Mouse (Mus musculus): ENCODE measurements around the gene Traf4. TPM values are rescaled to one million over a fixed set of nuclear protein-coding genes. Genes with fewer than 3 reads are reported as not detected.

The Traf4 gene
- polyA plus RNA-seq, 1 experiment from 2014 or later: 73.9 TPM

DNA sequence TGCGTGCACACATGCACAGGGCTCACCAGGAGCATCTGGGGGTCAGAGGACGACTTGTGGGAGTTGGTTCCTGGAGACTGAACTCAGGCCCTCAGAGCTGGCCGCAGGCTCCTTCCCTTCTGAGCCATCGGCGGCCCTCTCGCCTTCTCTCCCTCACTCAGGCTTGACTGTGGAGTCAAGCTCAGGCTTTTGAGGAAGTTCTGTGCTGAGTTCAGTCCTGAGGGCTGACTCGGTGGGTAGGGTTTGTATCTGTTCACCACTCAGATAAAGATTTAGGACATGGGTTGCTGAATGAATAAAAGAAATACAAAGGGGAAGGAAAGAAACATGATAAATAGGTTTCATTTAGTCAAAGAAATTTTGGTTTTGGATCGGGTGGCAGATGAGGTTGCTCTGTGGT lies 45.5 kb downstream of the Traf4 start:
- Histone ChIP-seq H3K36me3 (ENCODE audit: control insufficient read depth, insufficient read depth, low read length) (no peaks in the 10 kb centered on the region), H3K27me3 (replicated peaks; ENCODE audit: control insufficient read depth, insufficient read depth, low read length) (no peaks in the 10 kb centered on the region), H3K9ac (ENCODE audit: low read depth, low read length) (no peak overlapping the region; the same call in 1 of the 2 replicates), H3K4me1 (ENCODE audit: control insufficient read depth, insufficient read depth, low read length) (peaks cover 22% of the 10 kb centered on the region), H3K4me3 (ENCODE audit: low read length) (no peak overlapping the region), H3K9me3 (ENCODE audit: control insufficient read depth, low read length) (no peaks in the 10 kb centered on the region), H3K27ac (ENCODE audit: low read length) (no peak overlapping the region), H3K4me2 (ENCODE audit: low read depth, low read length) (no peak overlapping the region)
- ATAC-seq: no peak
- 73% methylated on average over 8 of the region's 8 CpGs for WGBS

GRCm38 (mm10) chr11:78118467-78118866 lies 46.9 kb downstream of the Traf4 start:
- no peaks in the 10 kb centered on the region for H3K9me3 ChIP-seq (ENCODE audit: control insufficient read depth, low read length)
- H3K27ac ChIP-seq (ENCODE audit: low read length): no peak overlapping the region
- H3K9ac ChIP-seq (ENCODE audit: low read depth, low read length): no peak overlapping the region
- no peak overlapping the region for H3K4me3 ChIP-seq (ENCODE audit: low read length)
- no peaks in the 10 kb centered on the region for H3K27me3 ChIP-seq (replicated peaks; ENCODE audit: control insufficient read depth, insufficient read depth, low read length)
- no peak overlapping the region for H3K4me2 ChIP-seq (ENCODE audit: low read depth, low read length)
- no peak for ATAC-seq
- no peaks in the 10 kb centered on the region for H3K36me3 ChIP-seq (ENCODE audit: control insufficient read depth, insufficient read depth, low read length)
- H3K4me1 ChIP-seq (ENCODE audit: control insufficient read depth, insufficient read depth, low read length): peaks cover 24% of the 10 kb centered on the region

DNA sequence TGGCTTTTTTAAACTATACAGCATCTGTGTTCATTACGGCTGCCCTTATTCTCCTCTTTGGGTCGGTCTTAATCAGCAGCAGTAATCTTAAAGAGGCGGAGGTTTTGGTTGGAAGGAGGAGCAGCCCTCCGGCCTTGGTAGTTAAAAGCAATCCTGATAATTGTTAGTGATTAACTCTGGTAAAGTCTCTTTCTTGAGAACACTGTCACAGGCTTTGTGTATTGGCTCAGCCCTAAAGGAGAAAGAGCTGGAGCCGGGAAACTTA lies 49.3 kb downstream of the Traf4 start:
- Histone ChIP-seq H3K27ac (ENCODE audit: low read length) (no peak overlapping the region), H3K4me2 (ENCODE audit: low read depth, low read length) (peak overlapping the region; percentile 60), H3K4me1 (ENCODE audit: control insufficient read depth, insufficient read depth, low read length) (peaks cover 24% of the 10 kb centered on the region), H3K9me3 (ENCODE audit: control insufficient read depth, low read length) (no peaks in the 10 kb centered on the region), H3K27me3 (replicated peaks; ENCODE audit: control insufficient read depth, insufficient read depth, low read length) (no peaks in the 10 kb centered on the region), H3K4me3 (ENCODE audit: low read length) (peak overlapping the region; percentile 80), H3K36me3 (ENCODE audit: control insufficient read depth, insufficient read depth, low read length) (no peaks in the 10 kb centered on the region), H3K9ac (ENCODE audit: low read depth, low read length) (peak overlapping the region; percentile 77)
- ATAC-seq: no peak
- WGBS: 11% methylated on average over 5 of the region's 5 CpGs

DNA sequence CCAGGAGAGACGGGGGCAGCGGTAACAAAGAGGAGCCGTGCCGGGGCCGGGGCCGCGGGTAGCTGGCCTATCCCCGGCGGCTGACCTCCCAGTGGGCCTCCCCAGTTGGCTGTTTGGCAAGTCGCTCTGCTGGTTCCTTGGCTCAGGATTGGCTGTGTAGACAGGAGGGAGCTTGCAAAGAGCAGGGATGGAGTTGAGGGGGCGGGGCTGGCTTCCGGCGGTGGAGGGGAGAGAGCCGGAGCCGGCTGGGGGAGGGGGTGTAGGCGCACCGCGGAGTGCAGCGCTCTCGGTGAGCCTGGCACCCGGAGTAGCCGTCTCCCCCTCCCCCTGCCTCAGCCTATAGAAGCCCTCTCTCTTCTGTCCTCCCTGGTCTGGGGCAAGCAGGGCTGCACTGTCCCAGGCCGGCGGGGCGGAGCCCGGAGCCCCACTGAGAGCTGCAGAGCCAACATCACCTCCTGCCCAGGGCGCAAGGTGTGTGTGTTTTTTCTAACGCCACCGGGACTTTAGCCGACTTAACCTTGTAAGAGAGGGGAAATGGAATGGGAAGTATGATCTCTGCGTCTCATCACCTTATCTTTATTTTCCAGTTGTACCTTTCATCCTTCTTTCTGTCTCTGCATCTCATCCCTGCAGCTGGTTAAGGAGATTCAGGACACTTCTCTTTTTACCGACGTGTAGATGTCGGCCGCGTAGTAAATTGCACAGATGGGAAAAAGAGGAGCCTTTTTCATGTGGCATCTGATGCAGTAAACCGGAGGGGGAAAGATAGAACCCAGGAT lies 49.8 kb downstream of the Traf4 start:
- under 1% methylated on average over 31 of the region's 37 CpGs for WGBS
- peaks cover 24% of the 10 kb centered on the region for H3K4me1 ChIP-seq (ENCODE audit: control insufficient read depth, insufficient read depth, low read length)
- H3K9me3 ChIP-seq (ENCODE audit: control insufficient read depth, low read length): no peaks in the 10 kb centered on the region
- peak overlapping the region; percentile 60 for H3K4me2 ChIP-seq (ENCODE audit: low read depth, low read length)
- H3K27ac ChIP-seq (ENCODE audit: low read length): peak overlapping the region; percentile 83
- no peaks in the 10 kb centered on the region for H3K36me3 ChIP-seq (ENCODE audit: control insufficient read depth, insufficient read depth, low read length)
- H3K4me3 ChIP-seq (ENCODE audit: low read length): peak overlapping the region; percentile 80
- H3K9ac ChIP-seq (ENCODE audit: low read depth, low read length): peak overlapping the region; percentile 77
- H3K27me3 ChIP-seq (replicated peaks; ENCODE audit: control insufficient read depth, insufficient read depth, low read length): no peaks in the 10 kb centered on the region
- ATAC-seq: peak; percentile 100

GRCm38 (mm10) chr11:78114676-78115366 lies 50.6 kb downstream of the Traf4 start:
- peak overlapping the region; percentile 80 for H3K4me3 ChIP-seq (ENCODE audit: low read length)
- H3K4me2 ChIP-seq (ENCODE audit: low read depth, low read length): peak overlapping the region; percentile 60
- 7% methylated on average over 19 of the region's 19 CpGs for WGBS
- H3K4me1 ChIP-seq (ENCODE audit: control insufficient read depth, insufficient read depth, low read length): peaks cover 18% of the 10 kb centered on the region; the same call in 1 of the 2 replicates
- no peaks in the 10 kb centered on the region for H3K9me3 ChIP-seq (ENCODE audit: control insufficient read depth, low read length)
- no peaks in the 10 kb centered on the region for H3K27me3 ChIP-seq (replicated peaks; ENCODE audit: control insufficient read depth, insufficient read depth, low read length)
- no peak; the same call in 1 of the 2 replicates for ATAC-seq
- H3K36me3 ChIP-seq (ENCODE audit: control insufficient read depth, insufficient read depth, low read length): no peaks in the 10 kb centered on the region
- H3K27ac ChIP-seq (ENCODE audit: low read length): peak overlapping the region; percentile 83
- peak overlapping the region; percentile 77 for H3K9ac ChIP-seq (ENCODE audit: low read depth, low read length)

- no peaks in the 10 kb centered on the region for H3K27me3 ChIP-seq (replicated peaks; ENCODE audit: control insufficient read depth, insufficient read depth, low read length)
- peaks cover 16% of the 10 kb centered on the region; the same call in 1 of the 2 replicates for H3K4me1 ChIP-seq (ENCODE audit: control insufficient read depth, insufficient read depth, low read length)
- 86% methylated on average over 2 of the region's 2 CpGs for WGBS
- no peaks in the 10 kb centered on the region for H3K9me3 ChIP-seq (ENCODE audit: control insufficient read depth, low read length)
- no peak overlapping the region for H3K9ac ChIP-seq (ENCODE audit: low read depth, low read length)
- ATAC-seq: no peak
- H3K4me3 ChIP-seq (ENCODE audit: low read length): no peak overlapping the region
- no peak overlapping the region for H3K4me2 ChIP-seq (ENCODE audit: low read depth, low read length)
- H3K27ac ChIP-seq (ENCODE audit: low read length): no peak overlapping the region
- H3K36me3 ChIP-seq (ENCODE audit: control insufficient read depth, insufficient read depth, low read length): no peaks in the 10 kb centered on the region
Observed at GRCm38 (mm10) chr11:78113616-78114015, 51.8 kb downstream of the Traf4 start.

Small RNA genes lying within 50 kb of the gene (microRNA-seq; reads per million reads assigned to microRNA genes)
- gene Mir7653: not detected

Other genes with a start within 250 kb of the Traf4 start
- gene Sez6, start 234.8 kb downstream of the Traf4 start, polyA plus RNA-seq (2015; fragmentation: Nextera tagmentation; extraction: Ambion mirVana): 0.48 and 0.56 TPM in 2 replicates
- gene Phf12, start 182.8 kb downstream of the Traf4 start, polyA plus RNA-seq (2015; fragmentation: Nextera tagmentation; extraction: Ambion mirVana): 9.4 and 9.5 TPM in 2 replicates
- 14.2 and 16.9 TPM in 2 replicates for gene Dhrs13, start 133.3 kb downstream of the Traf4 start, polyA plus RNA-seq (2015; fragmentation: Nextera tagmentation; extraction: Ambion mirVana)
- gene Flot2, start 127.7 kb downstream of the Traf4 start, polyA plus RNA-seq (2015; fragmentation: Nextera tagmentation; extraction: Ambion mirVana): 37.8 and 40.9 TPM in 2 replicates
- 29.2 and 31.2 TPM in 2 replicates for gene Eral1, start 85.2 kb downstream of the Traf4 start, polyA plus RNA-seq (2015; fragmentation: Nextera tagmentation; extraction: Ambion mirVana)
- 14.2 and 16.1 TPM in 2 replicates for gene Fam222b, start 70.9 kb downstream of the Traf4 start, polyA plus RNA-seq (2015; fragmentation: Nextera tagmentation; extraction: Ambion mirVana)
- 14.9 and 17.1 TPM in 2 replicates for gene Nek8, start 11.1 kb upstream of the Traf4 start, polyA plus RNA-seq (2015; fragmentation: Nextera tagmentation; extraction: Ambion mirVana)
- gene Tlcd1, start 11.1 kb upstream of the Traf4 start, polyA plus RNA-seq (2015; fragmentation: Nextera tagmentation; extraction: Ambion mirVana): 39.5 and 44.2 TPM in 2 replicates
- 1,166 and 1,241 TPM in 2 replicates for gene Rpl23a, start 18.0 kb upstream of the Traf4 start, polyA plus RNA-seq (2015; fragmentation: Nextera tagmentation; extraction: Ambion mirVana)
- gene Rab34, start 22.8 kb upstream of the Traf4 start, polyA plus RNA-seq (2015; fragmentation: Nextera tagmentation; extraction: Ambion mirVana): 71.0 and 73.4 TPM in 2 replicates
- 1.8 and 2.3 TPM in 2 replicates for gene Proca1, start 27.8 kb upstream of the Traf4 start, polyA plus RNA-seq (2015; fragmentation: Nextera tagmentation; extraction: Ambion mirVana)
- 72.7 and 74.8 TPM in 2 replicates for gene Sdf2, start 80.2 kb upstream of the Traf4 start, polyA plus RNA-seq (2015; fragmentation: Nextera tagmentation; extraction: Ambion mirVana)
- gene Supt6, start 80.4 kb upstream of the Traf4 start, polyA plus RNA-seq (2015; fragmentation: Nextera tagmentation; extraction: Ambion mirVana): 19.6 and 21.1 TPM in 2 replicates
- 50.6 and 56.9 TPM in 2 replicates for gene 2610507B11Rik, start 96.2 kb upstream of the Traf4 start, polyA plus RNA-seq (2015; fragmentation: Nextera tagmentation; extraction: Ambion mirVana)
- 0.32 TPM in 1 of 2 replicates, not detected in the other for gene BC030499, start 125.3 kb upstream of the Traf4 start, polyA plus RNA-seq (2015; fragmentation: Nextera tagmentation; extraction: Ambion mirVana)
- gene Spag5, start 135.9 kb upstream of the Traf4 start, polyA plus RNA-seq (2015; fragmentation: Nextera tagmentation; extraction: Ambion mirVana): 23.4 and 27.3 TPM in 2 replicates
- gene Aldoc, start 157.4 kb upstream of the Traf4 start, polyA plus RNA-seq (2015; fragmentation: Nextera tagmentation; extraction: Ambion mirVana): 33.3 and 34.0 TPM in 2 replicates
- gene Pigs, start 162.8 kb upstream of the Traf4 start, polyA plus RNA-seq (2015; fragmentation: Nextera tagmentation; extraction: Ambion mirVana): 92.9 and 93.1 TPM in 2 replicates
- gene Unc119, start 177.9 kb upstream of the Traf4 start, polyA plus RNA-seq (2015; fragmentation: Nextera tagmentation; extraction: Ambion mirVana): 29.5 and 29.9 TPM in 2 replicates
- not detected in 2 replicates for gene Foxn1, start 221.0 kb upstream of the Traf4 start, polyA plus RNA-seq (2015; fragmentation: Nextera tagmentation; extraction: Ambion mirVana)